Mouse (Mus musculus): ENCODE results near the gene Pank1.

Gene Pank1

DNA sequence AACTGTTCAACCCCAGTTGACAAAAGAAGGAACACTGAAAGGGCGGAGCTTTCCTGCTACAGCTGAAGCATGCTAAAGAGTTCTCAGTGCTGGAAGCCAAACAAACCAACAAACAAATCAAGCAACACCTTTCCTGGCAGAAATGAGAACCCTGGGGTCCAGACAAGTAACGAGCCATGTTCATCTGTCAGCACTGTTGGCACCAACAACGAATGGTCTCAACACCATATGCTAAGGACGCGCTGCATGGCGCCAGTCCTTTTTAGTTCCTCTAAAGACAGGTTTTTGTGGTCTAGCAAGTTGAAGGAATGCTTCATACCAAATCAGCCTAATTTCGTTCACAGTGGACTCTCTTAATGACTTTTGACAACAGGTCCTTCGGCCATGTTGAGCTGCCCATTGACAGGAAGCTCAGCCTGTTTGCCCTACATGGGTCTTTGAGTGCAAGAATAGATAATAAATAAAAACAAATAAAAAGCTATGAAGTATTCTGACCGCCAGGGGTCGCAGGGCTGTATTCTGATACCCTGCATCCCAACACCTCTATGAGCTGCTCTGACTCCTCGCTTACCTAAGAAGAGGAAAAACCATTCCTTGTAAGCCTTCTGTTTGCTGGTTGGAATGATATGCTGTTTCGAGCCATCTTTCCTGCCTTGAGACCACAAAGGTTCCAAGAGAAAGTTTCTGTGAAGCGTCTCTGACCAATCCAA, 53.2 kb downstream of the Pank1 start:
- DNase-seq (ENCODE audit: low spot score in 2 of 2), result no peak

DNA sequence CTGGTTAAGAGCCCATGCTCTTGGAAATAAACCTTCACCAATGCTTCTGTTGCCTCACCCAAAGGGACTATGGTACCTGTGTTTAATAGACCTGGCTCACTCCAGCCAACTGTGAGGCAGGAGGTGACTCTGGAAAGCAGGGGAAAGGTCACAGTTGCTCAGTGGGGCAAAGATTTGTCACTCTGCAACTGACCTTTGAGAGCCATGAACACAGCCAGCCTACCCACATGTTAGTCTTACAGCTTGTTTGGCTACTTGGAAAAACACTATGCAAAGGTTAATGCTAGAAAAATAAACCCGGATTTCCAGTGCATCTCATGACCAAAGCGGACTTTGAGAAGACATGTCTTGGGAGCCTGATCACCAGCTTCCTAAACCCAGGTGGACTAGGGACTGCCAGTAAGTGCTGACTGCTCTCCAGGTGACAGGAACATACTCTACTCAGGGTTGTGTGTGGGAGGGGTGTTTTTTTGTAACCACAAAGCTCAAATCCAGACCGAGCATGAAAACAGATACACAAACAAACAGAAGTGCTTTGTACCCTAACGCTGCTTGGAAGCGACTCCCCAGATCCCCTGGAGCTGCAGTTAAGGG, 59.6 kb downstream of the Pank1 start:
- DNase-seq (ENCODE audit: low spot score in 2 of 2), result no peak

DNA sequence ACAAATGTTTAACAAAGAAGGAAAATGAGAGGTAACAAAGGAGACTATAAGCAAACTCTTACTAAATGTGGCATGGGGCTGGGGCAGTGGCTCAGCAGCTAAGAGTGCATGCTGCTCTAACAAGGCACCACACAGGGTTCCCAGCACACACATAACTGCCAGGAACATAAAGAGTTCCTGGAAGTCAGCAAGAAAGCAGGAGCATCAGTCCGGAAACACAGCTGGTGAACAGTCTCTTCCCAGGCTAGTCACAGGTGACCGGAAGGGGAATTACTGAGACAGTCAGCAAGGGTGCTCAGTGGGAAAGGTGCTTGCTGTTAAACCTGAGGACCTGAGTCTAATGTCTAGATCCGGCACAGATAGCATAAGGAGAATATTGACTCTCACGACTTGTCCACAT, 63.9 kb downstream of the Pank1 start:
- no peak for DNase-seq (ENCODE audit: low spot score in 2 of 2)

DNA sequence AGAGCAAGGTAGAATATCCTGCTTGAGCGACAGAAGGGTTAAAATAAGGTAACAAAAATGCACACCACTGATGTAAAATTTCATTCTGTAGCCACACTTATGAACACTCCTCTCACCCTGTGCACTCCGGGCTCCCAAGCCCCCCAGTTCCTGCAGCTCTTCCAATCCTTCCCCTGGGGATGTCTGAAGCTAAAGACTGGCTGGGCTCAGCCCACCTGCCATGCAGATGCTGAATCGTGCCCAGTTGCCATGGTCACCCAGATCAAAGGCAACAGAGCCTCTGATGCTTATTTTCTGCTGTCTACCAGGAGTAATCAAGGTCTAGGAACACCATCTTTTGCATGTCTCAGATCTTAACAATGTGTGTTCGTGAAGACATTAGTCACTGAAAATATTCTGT, 64.6 kb downstream of the Pank1 start:
- no peak for DNase-seq (ENCODE audit: low spot score in 2 of 2)

DNA sequence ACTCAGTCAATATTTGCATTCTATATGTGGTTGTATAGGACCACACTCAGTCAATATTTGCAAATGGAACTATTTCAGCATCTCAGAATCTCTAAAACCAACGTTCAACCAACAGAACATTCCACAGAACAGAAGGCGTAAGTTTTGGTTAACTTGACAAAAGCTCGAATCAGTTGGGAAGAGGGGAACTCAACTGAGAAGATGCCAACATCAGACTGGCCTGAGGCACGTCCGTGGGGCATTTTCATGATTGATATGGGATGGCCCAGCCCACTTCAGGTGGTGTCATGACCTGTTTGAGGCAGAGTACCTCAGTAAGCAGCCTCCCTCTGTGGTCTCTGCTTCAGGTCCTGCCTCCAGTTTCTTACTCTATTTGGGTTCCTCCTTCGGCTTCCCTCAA, 65.3 kb downstream of the Pank1 start:
- no peak for DNase-seq (ENCODE audit: low spot score in 2 of 2)

DNA sequence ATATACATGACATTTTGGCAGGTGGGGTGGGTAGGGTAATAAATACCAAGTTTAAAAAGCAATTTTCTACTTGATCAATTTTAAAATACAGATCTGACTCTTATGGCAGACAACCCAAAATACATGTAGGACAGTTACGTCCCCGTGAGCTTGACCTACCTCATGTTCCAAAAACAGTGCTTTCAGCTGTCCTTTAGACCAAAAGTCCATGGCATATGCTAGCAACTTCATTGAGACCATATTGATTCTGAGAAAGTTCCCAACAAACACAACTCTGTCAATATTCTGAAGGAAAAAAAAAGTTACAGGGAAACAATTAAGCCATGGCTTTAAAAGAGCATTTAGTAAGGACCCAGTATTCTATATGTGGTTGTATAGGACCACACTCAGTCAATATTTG, 65.7 kb downstream of the Pank1 start:
- no peak for DNase-seq (ENCODE audit: low spot score in 2 of 2)

- no peak for DNase-seq (ENCODE audit: low spot score in 2 of 2)
Measured at GRCm38 (mm10) chr19:34812711-34813110, 66.5 kb downstream of the Pank1 start.

DNA sequence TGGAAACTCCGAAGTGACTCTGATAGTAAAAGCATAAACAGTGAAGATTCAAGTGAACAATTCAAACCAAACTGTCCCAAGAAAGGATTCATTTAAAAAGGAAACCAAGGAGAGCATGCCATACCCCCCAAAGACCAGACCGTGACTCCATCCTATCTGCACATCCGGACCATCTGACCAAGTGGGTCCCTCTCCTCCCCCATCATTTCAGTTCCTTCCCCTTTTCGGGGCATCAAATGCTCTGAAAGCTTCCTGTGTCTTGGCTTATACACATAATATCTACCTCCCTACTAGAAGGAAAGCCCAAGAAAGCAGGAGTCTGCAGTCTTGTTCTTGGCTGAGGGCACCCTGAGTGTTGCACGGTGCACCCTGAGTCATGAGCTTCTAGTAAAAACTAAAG, 72.1 kb downstream of the Pank1 start:
- DNase-seq (ENCODE audit: low spot score in 2 of 2), result no peak

DNA sequence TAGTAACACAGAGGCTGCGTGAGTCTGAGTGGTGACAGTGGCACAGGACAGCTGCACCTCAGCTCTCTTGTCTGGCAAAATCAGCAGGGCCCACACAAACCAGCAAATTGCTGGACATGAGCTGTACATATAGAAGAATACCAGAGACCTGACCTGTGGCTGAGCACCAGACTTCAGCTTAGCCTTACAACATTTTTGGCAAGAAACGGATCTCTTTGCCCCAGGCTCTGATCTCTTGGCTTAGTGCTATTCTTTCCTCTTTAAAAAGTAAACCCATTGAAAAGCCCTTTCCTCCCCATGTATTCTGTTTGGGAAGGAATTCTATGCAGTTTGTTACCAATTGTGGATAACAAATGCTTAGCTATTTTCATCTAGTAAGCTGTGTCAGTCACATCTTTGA, 74.2 kb downstream of the Pank1 start:
- DNase-seq (ENCODE audit: low spot score in 2 of 2), result no peak

- DNase-seq (ENCODE audit: low spot score in 2 of 2), result no peak
Measured at GRCm38 (mm10) chr19:34804531-34804930, 74.7 kb downstream of the Pank1 start.

GRCm38 (mm10) chr19:34803396-34803795, 75.9 kb downstream of the Pank1 start:
- no peak for DNase-seq (ENCODE audit: low spot score in 2 of 2)

GRCm38 (mm10) chr19:34799644-34800267, 79.5 kb downstream of the Pank1 start:
- DNase-seq (ENCODE audit: low spot score in 2 of 2), result no peak

DNA sequence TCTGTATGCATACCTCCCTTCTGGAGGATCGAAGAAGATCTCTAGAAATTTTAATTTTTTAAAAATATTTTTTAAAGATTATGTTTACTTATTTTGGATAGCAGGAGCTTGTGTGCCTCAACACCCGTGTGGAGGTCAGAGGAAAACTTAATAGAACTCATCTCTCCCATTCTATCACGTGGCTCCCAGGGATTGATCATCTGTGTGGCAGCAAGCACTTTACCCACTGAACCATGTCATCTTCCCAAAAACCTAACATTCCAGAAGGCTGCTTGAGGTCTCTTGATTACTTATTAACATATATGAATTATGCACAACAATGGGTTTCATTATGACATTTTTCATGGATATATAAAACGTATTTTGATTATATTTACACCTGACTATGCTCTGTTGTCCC, 82.9 kb downstream of the Pank1 start:
- DNase-seq (ENCODE audit: low spot score in 2 of 2), result no peak

GRCm38 (mm10) chr19:34782491-34782890, 96.8 kb downstream of the Pank1 start:
- no peak for DNase-seq (ENCODE audit: low spot score in 2 of 2)

DNA sequence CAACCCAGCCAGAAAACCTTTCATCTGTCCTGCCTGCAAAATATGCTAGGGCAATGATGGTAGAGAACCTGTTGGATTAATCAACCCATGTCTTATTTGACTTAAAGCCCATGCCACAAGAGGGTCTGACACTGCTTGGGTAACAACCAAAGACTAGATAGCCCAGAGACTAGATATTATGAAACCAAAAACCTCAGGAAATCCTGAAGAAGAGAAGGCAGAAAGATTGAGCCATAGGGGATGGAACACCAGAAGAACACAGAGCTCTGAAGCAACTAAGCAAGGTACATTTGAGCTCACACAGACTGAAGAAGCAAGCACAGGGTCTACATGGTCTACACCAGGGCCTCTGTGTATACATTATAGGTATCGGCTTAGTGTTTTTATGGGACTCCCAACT, 100.3 kb downstream of the Pank1 start:
- no peak for DNase-seq (ENCODE audit: low spot score in 2 of 2)

DNA sequence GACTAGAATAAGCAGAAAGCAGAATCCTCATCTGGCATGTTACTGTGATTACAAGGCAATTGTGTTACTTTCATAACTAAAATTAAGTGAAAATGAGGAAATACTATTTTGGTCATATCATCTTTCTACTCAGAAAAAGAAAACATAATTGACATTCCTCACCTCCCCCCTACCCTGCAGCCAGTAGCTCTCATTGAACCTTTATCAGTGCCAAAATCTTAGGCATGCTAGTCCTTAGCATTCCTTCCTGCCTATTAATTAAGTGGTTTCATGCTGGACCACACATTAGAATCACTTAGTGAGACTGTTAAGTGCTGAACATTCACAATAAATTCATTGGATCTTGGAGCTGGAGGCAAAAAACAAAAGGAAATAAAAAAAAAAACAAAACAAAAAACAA, 101.2 kb downstream of the Pank1 start:
- DNase-seq (ENCODE audit: low spot score in 2 of 2), result no peak

GRCm38 (mm10) chr19:34772775-34773174, 106.5 kb downstream of the Pank1 start:
- peak in 1 of 2 experiments; percentile 49 for DNase-seq (ENCODE audit: low spot score in 2 of 2)

DNA sequence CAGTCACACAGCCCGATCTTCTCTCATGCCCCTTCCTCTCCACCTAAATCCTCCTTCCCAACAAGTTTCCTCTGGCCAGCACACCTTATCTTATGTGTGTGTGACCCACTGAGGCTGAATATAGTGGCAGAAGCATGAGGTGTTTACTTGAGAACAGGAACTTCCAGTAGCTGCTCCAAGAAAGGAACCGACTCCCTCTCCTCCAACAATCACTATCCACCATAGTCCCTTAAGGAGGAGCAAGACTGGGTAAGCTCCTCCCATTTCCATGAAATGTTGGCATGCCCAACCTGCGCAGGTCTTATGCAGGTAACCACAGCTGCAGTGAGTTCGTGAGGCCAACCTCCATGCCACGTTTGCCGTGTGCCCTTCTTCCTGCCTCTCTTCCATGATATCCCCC, 108.5 kb downstream of the Pank1 start:
- no peak for DNase-seq (ENCODE audit: low spot score in 2 of 2)

DNA sequence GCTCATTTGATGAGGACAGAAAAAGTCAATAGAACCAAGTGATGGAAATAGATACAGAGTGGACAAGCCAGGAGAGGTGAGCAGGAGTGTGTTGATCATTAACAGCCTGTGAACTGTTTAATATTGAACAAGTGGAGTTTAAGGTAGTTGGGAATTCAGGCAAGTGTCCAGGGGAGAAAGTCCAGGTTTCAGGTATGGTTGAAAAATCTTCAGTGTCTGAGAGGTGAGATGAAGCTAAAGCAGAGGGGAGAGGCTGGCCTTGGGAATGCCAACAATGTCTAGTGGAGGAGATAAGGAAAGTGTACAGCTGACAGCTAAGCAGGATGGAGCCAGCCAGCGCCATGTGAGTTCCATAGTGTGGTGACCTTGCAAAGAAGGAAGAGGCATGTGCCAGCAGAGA, 120.5 kb downstream of the Pank1 start:
- no peak for DNase-seq (ENCODE audit: low spot score in 2 of 2)

Measured in frontal cortex, postnatal 14 days (tissue).